Mouse (Mus musculus) A20 (cell line): ENCODE data around the gene Ctnnd1.

Experiments
- DNase-seq: peaks from one replicate; pipeline ENCODE4 v3.0.0-alpha.2; 2011; ENCODE audit warnings: low read depth, low spot score

Gene Ctnnd1

GRCm38 (mm10) chr2:84647051-84647568, 3.5 kb downstream of the Ctnnd1 start:
- DNase-seq, result no peak

- no peak for DNase-seq
Measured at GRCm38 (mm10) chr2:84646138-84646537, 4.4 kb downstream of the Ctnnd1 start.

- no peak for DNase-seq
Measured at GRCm38 (mm10) chr2:84640833-84641232, 9.7 kb downstream of the Ctnnd1 start.

GRCm38 (mm10) chr2:84638428-84639220, 11.9 kb downstream of the Ctnnd1 start:
- DNase-seq, result no peak

GRCm38 (mm10) chr2:84637452-84638165, 13.0 kb downstream of the Ctnnd1 start:
- DNase-seq, result no peak

- no peak for DNase-seq
Measured at GRCm38 (mm10) chr2:84636231-84636741, 14.3 kb downstream of the Ctnnd1 start.

- DNase-seq, result no peak
Measured at GRCm38 (mm10) chr2:84635611-84636010, 15.0 kb downstream of the Ctnnd1 start.

- no peak for DNase-seq
Measured at GRCm38 (mm10) chr2:84634934-84635482, 15.6 kb downstream of the Ctnnd1 start.

- DNase-seq, result no peak
Measured at GRCm38 (mm10) chr2:84634006-84634405, 16.6 kb downstream of the Ctnnd1 start.

- DNase-seq, result no peak
Measured at GRCm38 (mm10) chr2:84632999-84633398, 17.6 kb downstream of the Ctnnd1 start.

- DNase-seq, result no peak
Measured at GRCm38 (mm10) chr2:84632001-84632400, 18.6 kb downstream of the Ctnnd1 start.

GRCm38 (mm10) chr2:84627036-84627435, 23.5 kb downstream of the Ctnnd1 start:
- DNase-seq, result no peak

- no peak for DNase-seq
Measured at GRCm38 (mm10) chr2:84626366-84626975, 24.1 kb downstream of the Ctnnd1 start.

GRCm38 (mm10) chr2:84624201-84624600, 26.4 kb downstream of the Ctnnd1 start:
- DNase-seq, result no peak

- no peak for DNase-seq
Measured at GRCm38 (mm10) chr2:84623428-84624119, 27.0 kb downstream of the Ctnnd1 start.

GRCm38 (mm10) chr2:84622668-84623067, 27.9 kb downstream of the Ctnnd1 start:
- no peak for DNase-seq

GRCm38 (mm10) chr2:84619646-84620340, 30.8 kb downstream of the Ctnnd1 start:
- DNase-seq, result no peak

GRCm38 (mm10) chr2:84618914-84619313, 31.7 kb downstream of the Ctnnd1 start:
- DNase-seq, result no peak

GRCm38 (mm10) chr2:84617637-84618515, 32.7 kb downstream of the Ctnnd1 start:
- DNase-seq, result peak; percentile 83

GRCm38 (mm10) chr2:84612764-84613163, 37.8 kb downstream of the Ctnnd1 start:
- DNase-seq, result no peak
